Mouse (Mus musculus) CH12.LX (cell line): Measurements from ENCODE around the gene Slc43a2. TPM values are rescaled to one million over a fixed set of nuclear protein-coding genes. Genes with fewer than 3 reads are reported as not detected.

ENCODE experiments used
- DNase-seq: peaks from one replicate; pipeline ENCODE4 v3.0.0-alpha.2; 2013; ENCODE audit errors: extremely low read depth
- H3K27ac ChIP-seq: 2 replicates; pipeline ENCODE4 v1.5.1; 2012; ENCODE audit warnings: low read depth, mild to moderate bottlenecking, control low read depth, moderate library complexity; ENCODE audit not compliant: insufficient read depth
- H3K27me3 ChIP-seq: replicated peaks from 2 replicates; pipeline ENCODE3; 2012; ENCODE audit warnings: inconsistent platforms
- H3K36me3 ChIP-seq, 2 experiments: replicated peaks in 1 of 2; 2 replicates each; pipeline versions ENCODE3 to v1.6.1; 2012; ENCODE audit warnings: inconsistent platforms in 1 of 2, low read length in 1 of 2, mild to moderate bottlenecking in 1 of 2, mixed read lengths in 1 of 2, moderate library complexity in 1 of 2; ENCODE audit not compliant: control insufficient read depth in 1 of 2, insufficient read depth in 1 of 2
- H3K4me1 ChIP-seq, 2 experiments: 2 replicates each; pipeline ENCODE4 v1.6.1; 2012; ENCODE audit warnings: inconsistent platforms in 1 of 2, moderate library complexity in 1 of 2; ENCODE audit not compliant: insufficient read depth in 2 of 2, control insufficient read depth in 1 of 2
- H3K4me2 ChIP-seq: 2 replicates; pipeline ENCODE4 v1.6.1; 2012; ENCODE audit warnings: low read depth, mild to moderate bottlenecking, control low read depth; ENCODE audit not compliant: poor library complexity, insufficient read depth, severe bottlenecking
- H3K4me3 ChIP-seq, 3 experiments: fragments of 150-350 bp in 1 of 3; sonication (generic) in 1 of 3; replicated peaks in 1 of 3; 2 replicates each; pipeline versions ENCODE3 to v1.5.1; 2011 to 2012; ENCODE audit warnings: low read depth in 2 of 3, low read length in 2 of 3, mild to moderate bottlenecking in 2 of 3, moderate library complexity in 2 of 3, control low read depth in 1 of 3, improper control_type of control experiment in 1 of 3, inconsistent platforms in 1 of 3, mixed read lengths in 1 of 3; ENCODE audit not compliant: poor library complexity in 1 of 3
- H3K79me2 ChIP-seq: replicated peaks from 2 replicates; pipeline ENCODE4 v1.6.1; 2012; ENCODE audit warnings: mild to moderate bottlenecking, moderate library complexity; ENCODE audit not compliant: control insufficient read depth, poor library complexity, insufficient read depth, severe bottlenecking; ENCODE audit errors: extremely low read depth
- H3K9ac ChIP-seq: 2 replicates; pipeline ENCODE4 v1.6.1; 2012; ENCODE audit warnings: low read depth, mild to moderate bottlenecking, control low read depth, moderate library complexity; ENCODE audit not compliant: insufficient read depth
- H3K9me3 ChIP-seq: replicated peaks from 2 replicates; pipeline ENCODE3; 2012; ENCODE audit warnings: low read length, inconsistent platforms, mixed read lengths
- CHD2 ChIP-seq: IDR thresholded peaks from 2 replicates; pipeline ENCODE4 v1.6.1; 2011; ENCODE audit warnings: low read length, improper control_type of control experiment
- CTCF ChIP-seq, 2 experiments: IDR thresholded peaks in 1 of 2; conservative IDR thresholded peaks in 1 of 2; 2 replicates each; pipeline ENCODE4 v1.5.1; 2011 to 2012; ENCODE audit warnings: low read depth in 2 of 2, low read length in 2 of 2, improper control_type of control experiment in 1 of 2, inconsistent platforms in 1 of 2, mild to moderate bottlenecking in 1 of 2, moderate library complexity in 1 of 2
- EP300 ChIP-seq: IDR thresholded peaks from 2 replicates; pipeline ENCODE4 v1.6.1; 2011; ENCODE audit warnings: low read length, improper control_type of control experiment
- GABPA ChIP-seq: IDR thresholded peaks from 2 replicates; pipeline ENCODE4 v1.6.1; 2012; ENCODE audit warnings: low read depth, low read length, improper control_type of control experiment, inconsistent platforms; ENCODE audit not compliant: insufficient replicate concordance
- MAX ChIP-seq: IDR thresholded peaks from 2 replicates; pipeline ENCODE4 v1.6.1; 2011; ENCODE audit warnings: low read length, improper control_type of control experiment
- MAZ ChIP-seq: IDR thresholded peaks from 2 replicates; pipeline ENCODE4 v1.6.1; 2012; ENCODE audit warnings: low read depth, mild to moderate bottlenecking, inconsistent platforms, low read length, improper control_type of control experiment, moderate library complexity
- MXI1 ChIP-seq: IDR thresholded peaks from 2 replicates; pipeline ENCODE4 v1.6.1; 2011; ENCODE audit warnings: mild to moderate bottlenecking, low read depth, low read length, improper control_type of control experiment
- POLR2AphosphoS2 ChIP-seq: IDR thresholded peaks from 2 replicates; pipeline ENCODE4 v1.6.1; 2011; ENCODE audit warnings: low read depth, low read length, improper control_type of control experiment
- RAD21 ChIP-seq: IDR thresholded peaks from 2 replicates; pipeline ENCODE4 v1.6.1; 2011; ENCODE audit warnings: low read depth, mild to moderate bottlenecking, low read length, improper control_type of control experiment, moderate library complexity
- RCOR1 ChIP-seq: conservative IDR thresholded peaks from 2 replicates; pipeline ENCODE4 v1.6.1; 2012; ENCODE audit warnings: low read depth, mild to moderate bottlenecking, inconsistent platforms, low read length, improper control_type of control experiment
- SIN3A ChIP-seq: IDR thresholded peaks from 2 replicates; pipeline ENCODE4 v1.6.1; 2012; ENCODE audit warnings: low read length, improper control_type of control experiment, inconsistent platforms
- SMC3 ChIP-seq: IDR thresholded peaks from 2 replicates; pipeline ENCODE4 v1.6.1; 2011; ENCODE audit warnings: low read depth, low read length, improper control_type of control experiment
- TCF12 ChIP-seq: IDR thresholded peaks from 2 replicates; pipeline ENCODE4 v1.6.1; 2014; ENCODE audit warnings: low read depth, mild to moderate bottlenecking, inconsistent platforms, low read length, improper control_type of control experiment
- UBTF ChIP-seq: IDR thresholded peaks from 2 replicates; pipeline ENCODE4 v1.6.1; 2012; ENCODE audit warnings: low read depth, mild to moderate bottlenecking, inconsistent platforms, low read length, improper control_type of control experiment, moderate library complexity
- USF1 ChIP-seq: IDR thresholded peaks from 2 replicates; pipeline ENCODE4 v1.6.1; 2014; ENCODE audit warnings: low read depth, mild to moderate bottlenecking, inconsistent platforms, low read length, improper control_type of control experiment
- dilution Hi-C: fragments of 300-500 bp; cut with MboI; formaldehyde crosslinking; loops from 2 replicates; pipeline ENCODE4 v1.14.3; 2020; ENCODE audit warnings: low sequenced_read_pairs; ENCODE audit not compliant: extremely low pct_unique_long_range_greater_than_20kb, extremely low pct_ligation_motif_present
- in situ Hi-C: fragments of 300-500 bp; cut with MboI; formaldehyde crosslinking; loops from 3 replicates; pipeline ENCODE4 v1.14.3; 2019; ENCODE audit warnings: low sequenced_read_pairs, low pct_ligation_motif_present, low pct_unique_long_range_greater_than_20kb, mixed read lengths
- polyA plus RNA-seq: library from polyadenylated mRNA; unstranded; fragments of >175 nt; gene quantifications from 2 replicates; pipeline ENCODE4 v1.2.1, GENCODE M21; 2012; ENCODE audit warnings: low read depth; ENCODE audit not compliant: insufficient read length
- total RNA-seq, 2 experiments: library from RNA; depleted of rRNA; stranded (reverse); fragments of 300-350 nt in 1 of 2; fragments of >200 nt in 1 of 2; gene quantifications; 2 replicates each; pipeline ENCODE4 v1.2.3; 2012 to 2014

The Slc43a2 gene
- total and polyA plus RNA-seq, 3 experiments, result 5.0 to 8.9 (median 8.8) TPM

- H3K4me2 ChIP-seq, result no peak overlapping the region
- no peak for DNase-seq
- TF ChIP-seq USF1 (no peak), TCF12 (no peak), CHD2 (no peak), EP300 (no peak), POLR2AphosphoS2 (no peak), CTCF (conservative IDR thresholded peaks at IDR 0.05 in 1 of 2, IDR thresholded peaks at IDR 0.05 in 1 of 2; ENCODE audit: low read depth in 2 of 2, low read length in 2 of 2) (no peak), RCOR1 (no peak), UBTF (no peak)
- no peak overlapping the region for H3K27ac ChIP-seq
- H3K79me2 ChIP-seq, result no peaks in the 10 kb centered on the region
- dilution Hi-C loops, result no loop called here
- H3K9ac ChIP-seq, result no peak overlapping the region
- H3K27me3 ChIP-seq, result no peaks in the 10 kb centered on the region
- no peak overlapping the region for H3K4me3 ChIP-seq
- H3K4me1 ChIP-seq, result no peaks in the 10 kb centered on the region
- in situ Hi-C loops, result no loop called here
- peaks cover 85 to 95% of the 10 kb centered on the region in 2 experiments for H3K36me3 ChIP-seq
- peaks cover 7% of the 10 kb centered on the region for H3K9me3 ChIP-seq
These were observed 22.6 kb upstream of the Slc43a2 start for GRCm38 (mm10) chr11:75508904-75509303.

GRCm38 (mm10) chr11:75509741-75510626 is 21.5 kb upstream of the Slc43a2 start, which contains the start of gene Rilp:
Gene Rilp, plus strand, starts transcription at chr11:75510094.
- Histone ChIP-seq H3K9me3 (peaks cover 7% of the 10 kb centered on the region), H3K4me3 (no peak within 1 kb of the TSS), H3K36me3 (peaks cover 79 to 95% of the 10 kb centered on the region in 2 experiments), H3K27me3 (no peaks in the 10 kb centered on the region), H3K27ac (no peak within 1 kb of the TSS), H3K9ac (no peak within 1 kb of the TSS), H3K79me2 (no peaks in the 10 kb centered on the region), H3K4me1 (no peaks in the 10 kb centered on the region), H3K4me2 (no peak within 1 kb of the TSS)
- TF ChIP-seq USF1 (no peak), SIN3A (0 out of 2 replicates have a peak, but pooled peaks have one; percentile 38)
- in situ Hi-C loops, result no loop called here
- no peak for DNase-seq
- dilution Hi-C loops, result no loop called here

GRCm38 (mm10) chr11:75510627-75510993 is 20.9 kb upstream of the Slc43a2 start:
- H3K9ac ChIP-seq, result no peak overlapping the region
- DNase-seq, result peak; percentile 71
- TF ChIP-seq CTCF (conservative IDR thresholded peaks at IDR 0.05 in 1 of 2, IDR thresholded peaks at IDR 0.05 in 1 of 2; ENCODE audit: low read depth in 2 of 2, low read length in 2 of 2), result peak in 1 of 2 experiments; percentile 65; a peak in 2 of 4 replicates
- peak; percentile 20 for TF ChIP-seq RAD21
- TF ChIP-seq GABPA, result no peak
- no peak; the same call in 1 of the 2 replicates for TF ChIP-seq POLR2AphosphoS2
- TF ChIP-seq SMC3, result peak; percentile 52
- TF ChIP-seq SIN3A, result 0 out of 2 replicates have a peak, but pooled peaks have one; percentile 6
- TF ChIP-seq MAZ, result 0 out of 2 replicates have a peak, but pooled peaks have one; percentile 23
- no peak for TF ChIP-seq MXI1
- no peak for TF ChIP-seq MAX
- TF ChIP-seq, all 38 proteins: peak for 5
- H3K4me1 ChIP-seq, result no peaks in the 10 kb centered on the region
- peaks cover 7% of the 10 kb centered on the region for H3K9me3 ChIP-seq
- H3K27me3 ChIP-seq, result no peaks in the 10 kb centered on the region
- H3K79me2 ChIP-seq, result no peaks in the 10 kb centered on the region
- H3K4me2 ChIP-seq, result no peak overlapping the region
- H3K36me3 ChIP-seq, result peaks cover 81 to 95% of the 10 kb centered on the region in 2 experiments
- no peak overlapping the region for H3K4me3 ChIP-seq
- dilution Hi-C loops, result no loop called here
- no peak overlapping the region for H3K27ac ChIP-seq
- in situ Hi-C loops, result no loop called here
